Mouse (Mus musculus) hindbrain, postnatal 0 days (tissue): ENCODE measurements around the gene Fcamr. TPM values are rescaled to one million over a fixed set of nuclear protein-coding genes. Genes with fewer than 3 reads are reported as not detected.

Source experiments
- ATAC-seq: fragments of 200-750 bp; cut with Nextera tagmentation; 2 replicates; pipeline ENCODE4 v1.8.0; 2017; ENCODE audit warnings: mild to moderate bottlenecking, moderate TSS enrichment, moderate library complexity
- DNase-seq: peaks from one replicate; pipeline ENCODE4 v3.0.0-alpha.2; 2015; ENCODE audit warnings: low spot score
- H3K27ac ChIP-seq: fragments of 300-500 bp; sonication (generic); 2 replicates; pipeline ENCODE4 v1.5.1; 2014; ENCODE audit warnings: mild to moderate bottlenecking
- H3K27me3 ChIP-seq: fragments of 300-500 bp; sonication (generic); 2 replicates; pipeline ENCODE4 v1.6.1; 2014; ENCODE audit warnings: low read length, mixed read lengths; ENCODE audit not compliant: insufficient read depth
- H3K36me3 ChIP-seq: fragments of 300-500 bp; sonication (generic); 2 replicates; pipeline ENCODE4 v1.6.1; 2014; ENCODE audit warnings: low read length, mixed read lengths; ENCODE audit not compliant: insufficient read depth
- H3K4me1 ChIP-seq: fragments of 300-500 bp; sonication (generic); 2 replicates; pipeline ENCODE4 v1.6.1; 2014; ENCODE audit warnings: antibody characterized with exemption, low read length, mixed read lengths; ENCODE audit not compliant: insufficient read depth
- H3K4me2 ChIP-seq: fragments of 300-500 bp; sonication (generic); 2 replicates; pipeline ENCODE4 v1.6.1; 2014; ENCODE audit warnings: low read depth, mild to moderate bottlenecking, low read length, moderate library complexity, mixed read lengths
- H3K4me3 ChIP-seq: fragments of 300-500 bp; sonication (generic); 2 replicates; pipeline ENCODE4 v1.5.1; 2014; ENCODE audit warnings: low read length
- H3K9ac ChIP-seq: fragments of 300-500 bp; sonication (generic); replicated peaks from 2 replicates; pipeline ENCODE4 v1.6.1; 2014; ENCODE audit warnings: mild to moderate bottlenecking, low read length, moderate library complexity, mixed read lengths
- H3K9me3 ChIP-seq: fragments of 300-500 bp; sonication (generic); 2 replicates; pipeline ENCODE4 v1.6.1; 2016; ENCODE audit warnings: low read length, mixed read lengths
- CTCF ChIP-seq: IDR thresholded peaks from 2 replicates; pipeline ENCODE4 v1.5.1; 2016; ENCODE audit warnings: antibody characterized with exemption, control low read depth, low read depth
- WGBS: fragments of 180-500 bp; shearing (Covaris S2); extraction: QIAGEN DNeasy Blood & Tissue Kit; methylation state at CpG from one replicate; pipeline ENCODE4 v1.1.7; 2014; 5-methylcytosine and 5-hydroxymethylcytosine counted together
- polyA plus RNA-seq: library from polyadenylated mRNA; unstranded; fragments of >200 nt; fragmentation: Nextera tagmentation; extraction: Ambion mirVana; gene quantifications from 2 replicates; pipeline ENCODE4 v1.2.1, GENCODE M21; 2015
- total RNA-seq: library from RNA; depleted of rRNA; stranded (reverse); fragments of >200 nt; gene quantifications from 2 replicates; pipeline ENCODE4 v1.2.3, GENCODE M21; 2014; rRNA removed

The Fcamr gene
- total and polyA plus RNA-seq, 2 experiments from 2014 or later: not detected

- 89% methylated on average over 10 of the region's 10 CpGs for WGBS
- ATAC-seq: no peak
- H3K4me1 ChIP-seq: no peaks in the 10 kb centered on the region
- H3K9me3 ChIP-seq: no peaks in the 10 kb centered on the region
- no peak for TF ChIP-seq CTCF
- H3K36me3 ChIP-seq: no peaks in the 10 kb centered on the region
- no peak overlapping the region for H3K4me3 ChIP-seq
- H3K4me2 ChIP-seq: no peak overlapping the region
- DNase-seq: no peak
- no peaks in the 10 kb centered on the region for H3K27me3 ChIP-seq
- H3K27ac ChIP-seq: no peak overlapping the region
- no peak overlapping the region for H3K9ac ChIP-seq
Observed at GRCm38 (mm10) chr1:130849530-130850214, 49.0 kb downstream of the Fcamr start.

- no peak overlapping the region for H3K27ac ChIP-seq
- DNase-seq: no peak
- 90% methylated on average over 5 of the region's 5 CpGs for WGBS
- no peaks in the 10 kb centered on the region for H3K9me3 ChIP-seq
- no peaks in the 10 kb centered on the region for H3K27me3 ChIP-seq
- ATAC-seq: no peak
- H3K9ac ChIP-seq: no peak overlapping the region
- no peak for TF ChIP-seq CTCF
- no peak overlapping the region for H3K4me3 ChIP-seq
- no peaks in the 10 kb centered on the region for H3K36me3 ChIP-seq
- no peak overlapping the region for H3K4me2 ChIP-seq
- H3K4me1 ChIP-seq: no peaks in the 10 kb centered on the region
Observed at GRCm38 (mm10) chr1:130850405-130850804, 49.7 kb downstream of the Fcamr start.

GRCm38 (mm10) chr1:130854819-130855218, 54.1 kb downstream of the Fcamr start:
- DNase-seq: no peak
- H3K4me2 ChIP-seq: no peak overlapping the region
- 74% methylated on average over 9 of the region's 9 CpGs for WGBS
- H3K9ac ChIP-seq: no peak overlapping the region
- H3K27ac ChIP-seq: no peak overlapping the region
- no peaks in the 10 kb centered on the region for H3K4me1 ChIP-seq
- no peaks in the 10 kb centered on the region for H3K36me3 ChIP-seq
- no peak overlapping the region for H3K4me3 ChIP-seq
- ATAC-seq: no peak
- no peak for TF ChIP-seq CTCF
- H3K27me3 ChIP-seq: no peaks in the 10 kb centered on the region
- no peaks in the 10 kb centered on the region for H3K9me3 ChIP-seq

GRCm38 (mm10) chr1:130855723-130856122, 55.0 kb downstream of the Fcamr start:
- WGBS: 86% methylated on average over 2 of the region's 2 CpGs
- H3K36me3 ChIP-seq: no peaks in the 10 kb centered on the region
- ATAC-seq (no peak), DNase-seq (no peak)
- H3K9me3 ChIP-seq: no peaks in the 10 kb centered on the region
- no peak overlapping the region for H3K27ac ChIP-seq
- no peak overlapping the region for H3K4me2 ChIP-seq
- H3K4me1 ChIP-seq: no peaks in the 10 kb centered on the region
- H3K9ac ChIP-seq: no peak overlapping the region
- H3K27me3 ChIP-seq: no peaks in the 10 kb centered on the region
- TF ChIP-seq CTCF: no peak
- H3K4me3 ChIP-seq: no peak overlapping the region

- Histone ChIP-seq H3K4me3 (no peak overlapping the region), H3K9ac (no peak overlapping the region), H3K27me3 (no peaks in the 10 kb centered on the region), H3K4me1 (no peaks in the 10 kb centered on the region), H3K27ac (no peak overlapping the region), H3K36me3 (no peaks in the 10 kb centered on the region), H3K4me2 (no peak overlapping the region), H3K9me3 (no peaks in the 10 kb centered on the region)
- ATAC-seq (no peak), DNase-seq (no peak)
- no peak for TF ChIP-seq CTCF
- WGBS: 89% methylated on average over 4 of the region's 4 CpGs
Observed at GRCm38 (mm10) chr1:130857456-130857855, 56.8 kb downstream of the Fcamr start.

- no peak overlapping the region for H3K9ac ChIP-seq
- H3K4me3 ChIP-seq: no peak overlapping the region
- DNase-seq (no peak), ATAC-seq (no peak)
- TF ChIP-seq CTCF: no peak
- 73% methylated on average over 4 of the region's 4 CpGs for WGBS
- H3K9me3 ChIP-seq: no peaks in the 10 kb centered on the region
- H3K27me3 ChIP-seq: no peaks in the 10 kb centered on the region
- H3K36me3 ChIP-seq: no peaks in the 10 kb centered on the region
- H3K27ac ChIP-seq: no peak overlapping the region
- H3K4me2 ChIP-seq: no peak overlapping the region
- H3K4me1 ChIP-seq: no peaks in the 10 kb centered on the region
Observed at GRCm38 (mm10) chr1:130864238-130864637, 63.5 kb downstream of the Fcamr start.

Other genes starting within 250 kb of the Fcamr start
- gene Zp3r, start 171.3 kb upstream of the Fcamr start, total RNA-seq: not detected in 2 replicates
- not detected in 2 replicates for gene Zp3r, start 171.3 kb upstream of the Fcamr start, polyA plus RNA-seq
- gene C4bp, start 139.3 kb upstream of the Fcamr start, total RNA-seq: not detected in 2 replicates
- 0.08 and 0.18 TPM in 2 replicates for gene C4bp, start 139.3 kb upstream of the Fcamr start, polyA plus RNA-seq
- gene Gm29427, start 85.1 kb upstream of the Fcamr start, total RNA-seq: not detected in 2 replicates
- not detected in 2 replicates for gene Gm29427, start 85.1 kb upstream of the Fcamr start, polyA plus RNA-seq
- 10.4 and 11.9 TPM in 2 replicates for gene Yod1, start 83.6 kb upstream of the Fcamr start, total RNA-seq
- gene Yod1, start 83.6 kb upstream of the Fcamr start, polyA plus RNA-seq: 19.3 and 20.7 TPM in 2 replicates
- 23.6 and 30.0 TPM in 2 replicates for gene Pfkfb2, start 71.6 kb upstream of the Fcamr start, total RNA-seq
- gene Pfkfb2, start 71.6 kb upstream of the Fcamr start, polyA plus RNA-seq: 13.3 and 13.5 TPM in 2 replicates
- 0.32 and 1.3 TPM in 2 replicates for gene AA986860, start 68.9 kb upstream of the Fcamr start, total RNA-seq
- 0.58 and 0.59 TPM in 2 replicates for gene AA986860, start 68.9 kb upstream of the Fcamr start, polyA plus RNA-seq
- not detected in 2 replicates for gene Pigr, start 25.8 kb downstream of the Fcamr start, total RNA-seq
- gene Pigr, start 25.8 kb downstream of the Fcamr start, polyA plus RNA-seq: not detected in 2 replicates
- gene Fcmr, start 64.8 kb downstream of the Fcamr start, total RNA-seq: 0.75 and 2.2 TPM in 2 replicates
- 2.5 and 2.7 TPM in 2 replicates for gene Fcmr, start 64.8 kb downstream of the Fcamr start, polyA plus RNA-seq
- gene Il24, start 86.6 kb downstream of the Fcamr start, total RNA-seq: not detected in 2 replicates
- gene Il24, start 86.6 kb downstream of the Fcamr start, polyA plus RNA-seq: not detected in 2 replicates
- not detected in 2 replicates for gene Il20, start 110.5 kb downstream of the Fcamr start, total RNA-seq
- not detected in 2 replicates for gene Il20, start 110.5 kb downstream of the Fcamr start, polyA plus RNA-seq
- gene Il19, start 139.2 kb downstream of the Fcamr start, total RNA-seq: 0.37 TPM in 1 of 2 replicates, not detected in the other
- 0.21 TPM in 1 of 2 replicates, not detected in the other for gene Il19, start 139.2 kb downstream of the Fcamr start, polyA plus RNA-seq
- gene Il10, start 218.9 kb downstream of the Fcamr start, total RNA-seq: not detected in 2 replicates
- gene Il10, start 218.9 kb downstream of the Fcamr start, polyA plus RNA-seq: not detected in 2 replicates